Mouse (Mus musculus): ENCODE data around the gene Neurod2.

GRCm38 (mm10) chr11:98296916-98297315 lies 32.5 kb downstream of the Neurod2 start:
- TF ChIP-seq CTCF (IDR thresholded peaks at IDR 0.05; ENCODE audit: low read depth) (no peak), EP300 (IDR thresholded peaks at IDR 0.05; ENCODE audit: low read depth) (no peak)

Data from liver, embryonic 14.5 days (tissue).